In the genomic region with DNA sequence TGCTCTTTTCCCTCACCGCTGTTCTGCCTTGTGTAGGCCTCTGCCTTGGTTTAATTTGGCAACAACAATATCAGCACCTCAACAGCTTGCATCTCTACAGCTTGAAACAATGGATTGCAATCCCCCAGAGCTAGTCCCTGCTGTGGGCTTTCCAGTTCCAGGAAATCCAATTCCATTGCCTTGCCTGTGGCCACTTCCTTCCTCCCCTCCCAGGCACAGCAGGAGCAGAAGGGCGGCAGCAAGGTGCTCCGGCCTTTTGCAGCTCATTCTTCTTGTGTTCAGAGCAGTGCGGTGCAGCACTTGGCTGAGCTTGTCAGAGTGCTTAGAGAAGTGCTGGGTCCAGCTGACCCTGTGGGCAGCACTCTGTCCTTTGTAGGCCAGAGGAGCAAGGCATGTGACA, we compare ENCODE assay signal across 8 mouse cellular contexts.
A peak's percentile ranks its signal among the peaks of the same experiment; 100 is the strongest.
DNase-seq lines count a peak whose midpoint lies in the region; ATAC-seq and TF ChIP-seq lines count a peak whose summit lies in the region.

No protein-coding gene starts in this region.

- H3K4me2 ChIP-seq in liver, postnatal 0 days (ENCODE audit: low read depth, low read length) = no peak overlapping the region
- H3K4me2 ChIP-seq in embryonic facial prominence, embryonic 11.5 days (ENCODE audit: low read depth, low read length) = no peak overlapping the region
- H3K4me2 ChIP-seq in intestine, postnatal 0 days (replicated peaks; ENCODE audit: low read depth) = no peak overlapping the region

- no peaks in the 10 kb centered on the region for H3K27me3 ChIP-seq in liver, postnatal 0 days (ENCODE audit: insufficient read depth, low read length)
- no peaks in the 10 kb centered on the region for H3K27me3 ChIP-seq in embryonic facial prominence, embryonic 11.5 days (ENCODE audit: control insufficient read depth, insufficient read depth, low read length)
- no peaks in the 10 kb centered on the region for H3K27me3 ChIP-seq in intestine, postnatal 0 days (replicated peaks; ENCODE audit: control insufficient read depth, insufficient read depth, low read length)

- H3K4me3 ChIP-seq in liver, postnatal 0 days (ENCODE audit: low read depth, low read length) = no peak overlapping the region
- no peak overlapping the region for H3K4me3 ChIP-seq in embryonic facial prominence, embryonic 11.5 days (ENCODE audit: low read depth, low read length)
- H3K4me3 ChIP-seq in intestine, postnatal 0 days (ENCODE audit: low read depth, low read length) = no peak overlapping the region

- TF ChIP-seq CTCF in liver, postnatal 0 days (IDR thresholded peaks at IDR 0.05; ENCODE audit: low read depth) = no peak
- TF ChIP-seq CTCF in intestine, postnatal 0 days (IDR thresholded peaks at IDR 0.05; ENCODE audit: low read depth) = no peak

- DNase-seq in liver, postnatal 0 days = no peak
- no peak for DNase-seq in liver
- DNase-seq in embryonic facial prominence, embryonic 11.5 days (ENCODE audit: low spot score) = no peak
- peak; percentile 38 for DNase-seq in skeletal muscle tissue, adult 2 months (ENCODE audit: low read depth, low spot score)
- no peak for DNase-seq in ovary, postnatal 10 days (ENCODE audit: low spot score)
- DNase-seq in c-Kit-positive CD71-positive TER-119-positive erythroid progenitor cells, embryonic 14.5 days (ENCODE audit: low spot score) = no peak
- no peak for DNase-seq in urinary bladder, adult 18-20 months (ENCODE audit: low spot score in 2 of 2)

- TF ChIP-seq EP300 in liver, postnatal 0 days (IDR thresholded peaks at IDR 0.05; ENCODE audit: low read depth) = no peak

- H3K4me1 ChIP-seq in liver, postnatal 0 days (ENCODE audit: insufficient read depth) = no peaks in the 10 kb centered on the region
- no peaks in the 10 kb centered on the region for H3K4me1 ChIP-seq in embryonic facial prominence, embryonic 11.5 days (ENCODE audit: control insufficient read depth, insufficient read depth, low read length)
- H3K4me1 ChIP-seq in intestine, postnatal 0 days (replicated peaks; ENCODE audit: control insufficient read depth, insufficient read depth, low read length) = no peaks in the 10 kb centered on the region

- 63% methylated on average over 4 of the region's 4 CpGs for WGBS in liver, postnatal 0 days (ENCODE audit: insufficient replicate concordance)
- 35% methylated on average over 4 of the region's 4 CpGs for whole genome bisulfite sequencing in embryonic facial prominence, embryonic 11.5 days
- 70% methylated on average over 4 of the region's 4 CpGs for WGBS in intestine, postnatal 0 days

- ATAC-seq in liver, postnatal 0 days = no peak
- no peak for ATAC-seq in embryonic facial prominence, embryonic 11.5 days (replicated peaks; ENCODE audit: insufficient number of reproducible peaks, low FRiP score, low TSS enrichment, low read depth)
- no peak for ATAC-seq in intestine, postnatal 0 days

- H3K36me3 ChIP-seq in liver, postnatal 0 days (replicated peaks; ENCODE audit: insufficient read depth, low read length) = peaks cover 3% of the 10 kb centered on the region; the same call in 1 of the 2 replicates
- no peaks in the 10 kb centered on the region; the same call in 1 of the 2 replicates for H3K36me3 ChIP-seq in embryonic facial prominence, embryonic 11.5 days (replicated peaks; ENCODE audit: control insufficient read depth, insufficient read depth, low read depth, low read length)
- peaks cover 82% of the 10 kb centered on the region for H3K36me3 ChIP-seq in intestine, postnatal 0 days (ENCODE audit: control insufficient read depth, insufficient read depth)

- no peaks in the 10 kb centered on the region for H3K9me3 ChIP-seq in liver, postnatal 0 days (ENCODE audit: low read length)
- H3K9me3 ChIP-seq in embryonic facial prominence, embryonic 11.5 days (replicated peaks; ENCODE audit: control insufficient read depth, low read length) = no peaks in the 10 kb centered on the region
- H3K9me3 ChIP-seq in intestine, postnatal 0 days (ENCODE audit: control insufficient read depth) = no peaks in the 10 kb centered on the region

- no peak overlapping the region for H3K9ac ChIP-seq in liver, postnatal 0 days (replicated peaks)
- peak overlapping the region; percentile 22; the same call in 1 of the 2 replicates for H3K9ac ChIP-seq in embryonic facial prominence, embryonic 11.5 days (replicated peaks; ENCODE audit: low read length)
- H3K9ac ChIP-seq in intestine, postnatal 0 days (ENCODE audit: low read depth, low read length) = no peak overlapping the region

- peak overlapping the region; percentile 22; the same call in 1 of the 2 replicates for H3K27ac ChIP-seq in liver, postnatal 0 days (ENCODE audit: low read depth)
- H3K27ac ChIP-seq in embryonic facial prominence, embryonic 11.5 days (replicated peaks; ENCODE audit: low read depth, low read length) = no peak overlapping the region
- peak overlapping the region; percentile 35; the same call in 1 of the 2 replicates for H3K27ac ChIP-seq in intestine, postnatal 0 days (ENCODE audit: low read depth, low read length)
